Mouse (Mus musculus) olfactory bulb, adult 2 months (tissue): ENCODE measurements around the gene Cryzl2.

Source experiments
- CTCF ChIP-seq: fragments of 200-500 bp; IDR thresholded peaks from 2 replicates; pipeline ENCODE4 v1.5.1; 2012; ENCODE audit warnings: low read depth, mild to moderate bottlenecking, low read length, moderate library complexity; ENCODE audit not compliant: insufficient read depth
- POLR2A ChIP-seq: fragments of 200-500 bp; IDR thresholded peaks from 2 replicates; pipeline ENCODE4 v1.6.1; 2012; ENCODE audit warnings: mild to moderate bottlenecking, low read depth, low read length, moderate library complexity; ENCODE audit not compliant: insufficient read depth

DNA sequence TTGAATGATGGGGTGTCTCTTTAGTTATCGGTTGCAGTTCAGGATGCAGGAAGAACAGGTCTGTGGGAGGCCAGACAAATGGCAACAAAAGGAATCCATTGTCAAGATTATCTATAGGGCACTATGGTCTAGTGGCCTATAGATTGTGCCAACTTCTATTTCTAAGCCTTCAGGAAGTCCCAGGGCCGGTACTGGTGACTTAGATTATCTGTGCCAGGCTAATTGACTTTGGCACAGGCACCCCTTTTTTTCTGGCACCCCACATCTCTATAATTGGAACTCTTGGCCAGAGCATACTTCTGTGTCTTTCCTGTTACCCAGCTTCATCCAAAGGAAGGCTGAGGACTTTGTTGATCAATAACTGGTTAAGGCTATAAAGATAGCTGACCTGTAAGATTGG, 61.0 kb downstream of the Cryzl2 start:
- TF ChIP-seq POLR2A (no peak), CTCF (no peak)
